Mouse (Mus musculus): ENCODE results near the gene Tenm4. TPM values are rescaled to one million over a fixed set of nuclear protein-coding genes. Genes with fewer than 3 reads are reported as not detected.

The Tenm4 gene
- polyA plus RNA-seq, 2 experiments = 0.11 to 0.28 TPM

- no peak for TF ChIP-seq EP300 (IDR thresholded peaks at IDR 0.05; ENCODE audit: low read depth)
- TF ChIP-seq CTCF (IDR thresholded peaks at IDR 0.05; ENCODE audit: low read depth) = no peak
- DNase-seq (ENCODE audit: low read depth in 3 of 3, low spot score in 3 of 3) (no peak), ATAC-seq (ENCODE audit: insufficient read depth) (no peak)
- Histone ChIP-seq H3K9ac (replicated peaks) (no peak overlapping the region), H3K36me3 (replicated peaks; ENCODE audit: control insufficient read depth, insufficient read depth, low read depth) (no peaks in the 10 kb centered on the region), H3K27me3 (ENCODE audit: control insufficient read depth, insufficient read depth, low read length) (no peaks in the 10 kb centered on the region), H3K27ac (no peak overlapping the region), H3K4me2 (ENCODE audit: low read depth) (no peak overlapping the region), H3K9me3 (ENCODE audit: control insufficient read depth, low read length) (no peaks in the 10 kb centered on the region), H3K4me1 (replicated peaks; ENCODE audit: control insufficient read depth in 2 of 2, insufficient read depth in 2 of 2, low read length in 1 of 2) (no peaks in the 10 kb centered on the region), H3K4me3 (ENCODE audit: insufficient read depth in 1 of 2, low read depth in 2 of 2, low read length in 2 of 2) (no peak overlapping the region)
- 23% methylated on average over 3 of the region's 3 CpGs for WGBS (ENCODE audit: insufficient replicate concordance)
Observed at GRCm38 (mm10) chr7:96562890-96563289, 391.8 kb downstream of the Tenm4 start.

GRCm38 (mm10) chr7:96563329-96564065 lies 392.5 kb downstream of the Tenm4 start:
- Histone ChIP-seq H3K27me3 (ENCODE audit: control insufficient read depth, insufficient read depth, low read length) (no peaks in the 10 kb centered on the region), H3K4me3 (ENCODE audit: insufficient read depth in 1 of 2, low read depth in 2 of 2, low read length in 2 of 2) (no peak overlapping the region), H3K4me1 (replicated peaks; ENCODE audit: control insufficient read depth in 2 of 2, insufficient read depth in 2 of 2, low read length in 1 of 2) (no peaks in the 10 kb centered on the region), H3K27ac (no peak overlapping the region), H3K4me2 (ENCODE audit: low read depth) (no peak overlapping the region), H3K9ac (replicated peaks) (no peak overlapping the region), H3K9me3 (ENCODE audit: control insufficient read depth, low read length) (no peaks in the 10 kb centered on the region), H3K36me3 (replicated peaks; ENCODE audit: control insufficient read depth, insufficient read depth, low read depth) (no peaks in the 10 kb centered on the region)
- ATAC-seq (ENCODE audit: insufficient read depth) (no peak), DNase-seq (ENCODE audit: low read depth in 3 of 3, low spot score in 3 of 3) (no peak)
- 28% methylated on average over 3 of the region's 3 CpGs for WGBS (ENCODE audit: insufficient replicate concordance)
- no peak for TF ChIP-seq CTCF (IDR thresholded peaks at IDR 0.05; ENCODE audit: low read depth)
- no peak for TF ChIP-seq EP300 (IDR thresholded peaks at IDR 0.05; ENCODE audit: low read depth)

GRCm38 (mm10) chr7:96565806-96566205 lies 394.8 kb downstream of the Tenm4 start:
- Histone ChIP-seq H3K36me3 (replicated peaks; ENCODE audit: control insufficient read depth, insufficient read depth, low read depth) (no peaks in the 10 kb centered on the region), H3K4me2 (ENCODE audit: low read depth) (no peak overlapping the region), H3K27me3 (ENCODE audit: control insufficient read depth, insufficient read depth, low read length) (no peaks in the 10 kb centered on the region), H3K9me3 (ENCODE audit: control insufficient read depth, low read length) (no peaks in the 10 kb centered on the region), H3K9ac (replicated peaks) (no peak overlapping the region), H3K4me3 (ENCODE audit: insufficient read depth in 1 of 2, low read depth in 2 of 2, low read length in 2 of 2) (no peak overlapping the region), H3K4me1 (replicated peaks; ENCODE audit: control insufficient read depth in 2 of 2, insufficient read depth in 2 of 2, low read length in 1 of 2) (no peaks in the 10 kb centered on the region), H3K27ac (no peak overlapping the region)
- DNase-seq (ENCODE audit: low read depth in 3 of 3, low spot score in 3 of 3) (no peak), ATAC-seq (ENCODE audit: insufficient read depth) (no peak)
- WGBS (ENCODE audit: insufficient replicate concordance) = 48% methylated on average over 4 of the region's 4 CpGs
- TF ChIP-seq EP300 (IDR thresholded peaks at IDR 0.05; ENCODE audit: low read depth) (no peak), CTCF (IDR thresholded peaks at IDR 0.05; ENCODE audit: low read depth) (no peak)

GRCm38 (mm10) chr7:96566260-96566659 lies 395.2 kb downstream of the Tenm4 start:
- WGBS (ENCODE audit: insufficient replicate concordance) = 37% methylated on average over 4 of the region's 4 CpGs
- no peak for TF ChIP-seq EP300 (IDR thresholded peaks at IDR 0.05; ENCODE audit: low read depth)
- TF ChIP-seq CTCF (IDR thresholded peaks at IDR 0.05; ENCODE audit: low read depth) = no peak

GRCm38 (mm10) chr7:96568034-96568433 lies 397.0 kb downstream of the Tenm4 start:
- H3K9me3 ChIP-seq (ENCODE audit: control insufficient read depth, low read length) = no peaks in the 10 kb centered on the region

More at GRCm38 (mm10) chr7:96566260-96566659, 395.2 kb downstream of the Tenm4 start:
- ATAC-seq (ENCODE audit: insufficient read depth) (no peak), DNase-seq (ENCODE audit: low read depth in 3 of 3, low spot score in 3 of 3) (no peak)
- Histone ChIP-seq H3K9ac (replicated peaks) (no peak overlapping the region), H3K27ac (no peak overlapping the region), H3K9me3 (ENCODE audit: control insufficient read depth, low read length) (no peaks in the 10 kb centered on the region), H3K36me3 (replicated peaks; ENCODE audit: control insufficient read depth, insufficient read depth, low read depth) (no peaks in the 10 kb centered on the region), H3K4me1 (replicated peaks; ENCODE audit: control insufficient read depth in 2 of 2, insufficient read depth in 2 of 2, low read length in 1 of 2) (no peaks in the 10 kb centered on the region), H3K27me3 (ENCODE audit: control insufficient read depth, insufficient read depth, low read length) (no peaks in the 10 kb centered on the region), H3K4me2 (ENCODE audit: low read depth) (no peak overlapping the region), H3K4me3 (ENCODE audit: insufficient read depth in 1 of 2, low read depth in 2 of 2, low read length in 2 of 2) (no peak overlapping the region)

More at GRCm38 (mm10) chr7:96568034-96568433, 397.0 kb downstream of the Tenm4 start:
- H3K4me3 ChIP-seq (ENCODE audit: insufficient read depth in 1 of 2, low read depth in 2 of 2, low read length in 2 of 2) = no peak overlapping the region
- ATAC-seq (ENCODE audit: insufficient read depth) (no peak), DNase-seq (ENCODE audit: low read depth in 3 of 3, low spot score in 3 of 3) (no peak)
- H3K9ac ChIP-seq (replicated peaks) = no peak overlapping the region
- H3K36me3 ChIP-seq (replicated peaks; ENCODE audit: control insufficient read depth, insufficient read depth, low read depth) = no peaks in the 10 kb centered on the region
- no peaks in the 10 kb centered on the region for H3K27me3 ChIP-seq (ENCODE audit: control insufficient read depth, insufficient read depth, low read length)
- no peak overlapping the region for H3K4me2 ChIP-seq (ENCODE audit: low read depth)
- WGBS (ENCODE audit: insufficient replicate concordance) = 62% methylated on average over 3 of the region's 3 CpGs
- no peak overlapping the region for H3K27ac ChIP-seq
- no peak for TF ChIP-seq CTCF (IDR thresholded peaks at IDR 0.05; ENCODE audit: low read depth)
- no peaks in the 10 kb centered on the region for H3K4me1 ChIP-seq (replicated peaks; ENCODE audit: control insufficient read depth in 2 of 2, insufficient read depth in 2 of 2, low read length in 1 of 2)

Measured in liver, embryonic 14.5 days (tissue).